Mouse (Mus musculus) lung, embryonic 15.5 days (tissue): Measurements from ENCODE around the gene E2f7. TPM values are rescaled to one million over a fixed set of nuclear protein-coding genes. Genes with fewer than 3 reads are reported as not detected.

Experiments
- ATAC-seq: fragments of 200-750 bp; cut with Nextera tagmentation; 2 replicates; pipeline ENCODE4 v1.8.0; 2017; ENCODE audit warnings: moderate number of reproducible peaks, borderline replicate concordance; ENCODE audit not compliant: low FRiP score, low TSS enrichment; ENCODE audit errors: extremely low read depth
- H3K27ac ChIP-seq: fragments of 300-500 bp; sonication (generic); 2 replicates; pipeline ENCODE4 v1.5.1; 2015; ENCODE audit warnings: moderate library complexity, mild to moderate bottlenecking, inconsistent platforms
- H3K27me3 ChIP-seq: fragments of 300-500 bp; sonication (generic); 2 replicates; pipeline ENCODE4 v1.6.1; 2015; ENCODE audit warnings: inconsistent platforms
- H3K36me3 ChIP-seq: fragments of 300-500 bp; sonication (generic); 2 replicates; pipeline ENCODE4 v1.6.1; 2015; ENCODE audit warnings: inconsistent platforms
- H3K4me1 ChIP-seq: fragments of 300-500 bp; sonication (generic); 2 replicates; pipeline ENCODE4 v1.6.1; 2015; ENCODE audit warnings: inconsistent platforms
- H3K4me2 ChIP-seq: fragments of 300-500 bp; sonication (generic); 2 replicates; pipeline ENCODE4 v1.6.1; 2015; ENCODE audit warnings: inconsistent platforms, mild to moderate bottlenecking, moderate library complexity
- H3K4me3 ChIP-seq: fragments of 300-500 bp; sonication (generic); 2 replicates; pipeline ENCODE4 v1.5.1; 2015; ENCODE audit warnings: mild to moderate bottlenecking, inconsistent platforms
- H3K9ac ChIP-seq: fragments of 300-500 bp; sonication (generic); 2 replicates; pipeline ENCODE4 v1.6.1; 2015; ENCODE audit warnings: inconsistent platforms
- H3K9me3 ChIP-seq: fragments of 300-500 bp; sonication (generic); 2 replicates; pipeline ENCODE4 v1.6.1; 2016; ENCODE audit warnings: inconsistent platforms
- WGBS: fragments of 180-500 bp; shearing (Covaris S2); methylation state at CpG from one replicate; pipeline ENCODE4 v1.1.7; 2015; 5-methylcytosine and 5-hydroxymethylcytosine counted together
- polyA plus RNA-seq: library from polyadenylated mRNA; unstranded; fragments of >200 nt; fragmentation: Nextera tagmentation; extraction: Ambion mirVana; gene quantifications from 2 replicates; pipeline ENCODE4 v1.2.1, GENCODE M21; 2015

E2f7 gene
- polyA plus RNA-seq, result 36.7 and 38.1 TPM in 2 replicates

- Histone ChIP-seq H3K9ac (peak within 1 kb of the TSS; percentile 85), H3K27me3 (no peaks in the 10 kb centered on the region), H3K9me3 (no peaks in the 10 kb centered on the region), H3K27ac (peak within 1 kb of the TSS; percentile 86), H3K4me1 (peaks cover 22% of the 10 kb centered on the region), H3K4me2 (peak within 1 kb of the TSS; percentile 95), H3K36me3 (peaks cover 26% of the 10 kb centered on the region), H3K4me3 (peak within 1 kb of the TSS; percentile 77)
- peak; percentile 98 for ATAC-seq
- under 1% methylated on average over 98 of the region's 98 CpGs for WGBS
These were observed at the start of gene E2f7 for GRCm38 (mm10) chr10:110744686-110745639. TSS of gene E2f7 (plus strand) at chr10:110745439.

- Histone ChIP-seq H3K4me1 (no peaks in the 10 kb centered on the region), H3K4me2 (no peak overlapping the region), H3K9ac (no peak overlapping the region), H3K27me3 (no peaks in the 10 kb centered on the region), H3K36me3 (no peaks in the 10 kb centered on the region), H3K9me3 (no peaks in the 10 kb centered on the region), H3K27ac (no peak overlapping the region), H3K4me3 (no peak overlapping the region)
- ATAC-seq, result no peak
- 54% methylated on average over 1 of the region's 1 CpGs for WGBS
These were observed 44.0 kb upstream of the E2f7 start for GRCm38 (mm10) chr10:110701276-110701675.

GRCm38 (mm10) chr10:110705672-110706071 is 39.6 kb upstream of the E2f7 start:
- Histone ChIP-seq H3K36me3 (no peaks in the 10 kb centered on the region), H3K27me3 (no peaks in the 10 kb centered on the region), H3K4me1 (no peaks in the 10 kb centered on the region), H3K9ac (no peak overlapping the region), H3K9me3 (no peaks in the 10 kb centered on the region), H3K27ac (no peak overlapping the region), H3K4me2 (no peak overlapping the region), H3K4me3 (no peak overlapping the region)
- 44% methylated on average over 9 of the region's 9 CpGs for WGBS
- no peak for ATAC-seq

- H3K27ac ChIP-seq, result no peak overlapping the region
- H3K9me3 ChIP-seq, result no peaks in the 10 kb centered on the region
- ATAC-seq, result no peak
- no peak overlapping the region for H3K4me2 ChIP-seq
- WGBS, result 39% methylated on average over 16 of the region's 16 CpGs
- no peak overlapping the region for H3K4me3 ChIP-seq
- no peak overlapping the region for H3K9ac ChIP-seq
- no peaks in the 10 kb centered on the region for H3K36me3 ChIP-seq
- no peaks in the 10 kb centered on the region for H3K27me3 ChIP-seq
- no peaks in the 10 kb centered on the region for H3K4me1 ChIP-seq
These were observed 37.7 kb upstream of the E2f7 start for GRCm38 (mm10) chr10:110707390-110708113.

- Histone ChIP-seq H3K4me2 (no peak overlapping the region), H3K4me3 (no peak overlapping the region), H3K9me3 (no peaks in the 10 kb centered on the region), H3K4me1 (no peaks in the 10 kb centered on the region), H3K27me3 (no peaks in the 10 kb centered on the region), H3K9ac (no peak overlapping the region), H3K36me3 (no peaks in the 10 kb centered on the region), H3K27ac (no peak overlapping the region)
- 57% methylated on average over 10 of the region's 10 CpGs for WGBS
- no peak for ATAC-seq
These were observed 28.4 kb upstream of the E2f7 start for GRCm38 (mm10) chr10:110716887-110717286.

- no peak overlapping the region for H3K27ac ChIP-seq
- 71% methylated on average over 15 of the region's 15 CpGs for WGBS
- H3K27me3 ChIP-seq, result no peaks in the 10 kb centered on the region
- H3K4me3 ChIP-seq, result no peak overlapping the region
- H3K36me3 ChIP-seq, result no peaks in the 10 kb centered on the region
- no peaks in the 10 kb centered on the region for H3K9me3 ChIP-seq
- no peak overlapping the region for H3K4me2 ChIP-seq
- H3K4me1 ChIP-seq, result no peaks in the 10 kb centered on the region
- no peak for ATAC-seq
- H3K9ac ChIP-seq, result no peak overlapping the region
These were observed 18.8 kb upstream of the E2f7 start for GRCm38 (mm10) chr10:110726431-110726830.

GRCm38 (mm10) chr10:110727816-110728215 is 17.4 kb upstream of the E2f7 start:
- Histone ChIP-seq H3K4me2 (no peak overlapping the region), H3K4me3 (no peak overlapping the region), H3K36me3 (no peaks in the 10 kb centered on the region), H3K9ac (no peak overlapping the region), H3K9me3 (no peaks in the 10 kb centered on the region), H3K4me1 (no peaks in the 10 kb centered on the region), H3K27me3 (no peaks in the 10 kb centered on the region), H3K27ac (no peak overlapping the region)
- 50% methylated on average over 4 of the region's 4 CpGs for WGBS
- no peak for ATAC-seq

- 0 out of 2 replicates have a peak, but pooled peaks have one; percentile 39 for ATAC-seq
- Histone ChIP-seq H3K9ac (no peak overlapping the region), H3K4me3 (no peak overlapping the region), H3K4me1 (no peaks in the 10 kb centered on the region), H3K27me3 (no peaks in the 10 kb centered on the region), H3K36me3 (no peaks in the 10 kb centered on the region), H3K27ac (no peak overlapping the region), H3K9me3 (no peaks in the 10 kb centered on the region), H3K4me2 (no peak overlapping the region)
- WGBS, result 20% methylated on average over 6 of the region's 6 CpGs
These were observed 11.9 kb upstream of the E2f7 start for GRCm38 (mm10) chr10:110733343-110733742.

GRCm38 (mm10) chr10:110743701-110744100 is 1.5 kb upstream of the E2f7 start:
- Histone ChIP-seq H3K4me1 (peaks cover 22% of the 10 kb centered on the region), H3K9ac (no peak overlapping the region), H3K4me2 (peak overlapping the region; percentile 95), H3K27ac (no peak overlapping the region), H3K9me3 (no peaks in the 10 kb centered on the region), H3K36me3 (peaks cover 13% of the 10 kb centered on the region; the same call in 1 of the 2 replicates), H3K27me3 (no peaks in the 10 kb centered on the region), H3K4me3 (0 out of 2 replicates have a peak overlapping the region, but pooled peaks have one; percentile 77)
- no peak for ATAC-seq
- 43% methylated on average over 6 of the region's 6 CpGs for WGBS

GRCm38 (mm10) chr10:110744120-110744519 is 1.1 kb upstream of the E2f7 start:
- peaks cover 17% of the 10 kb centered on the region for H3K36me3 ChIP-seq
- peak overlapping the region; percentile 95 for H3K4me2 ChIP-seq
- H3K27ac ChIP-seq, result 0 out of 2 replicates have a peak overlapping the region, but pooled peaks have one; percentile 77
- no peaks in the 10 kb centered on the region for H3K27me3 ChIP-seq
- H3K9ac ChIP-seq, result no peak overlapping the region
- 28% methylated on average over 12 of the region's 12 CpGs for WGBS
- ATAC-seq, result no peak
- H3K9me3 ChIP-seq, result no peaks in the 10 kb centered on the region
- H3K4me3 ChIP-seq, result peak overlapping the region; percentile 77
- peaks cover 22% of the 10 kb centered on the region for H3K4me1 ChIP-seq

- Histone ChIP-seq H3K4me2 (peak overlapping the region; percentile 95), H3K4me1 (peaks cover 22% of the 10 kb centered on the region), H3K27me3 (no peaks in the 10 kb centered on the region), H3K4me3 (peak overlapping the region; percentile 77), H3K9ac (peak overlapping the region; percentile 85), H3K9me3 (no peaks in the 10 kb centered on the region), H3K36me3 (peaks cover 28% of the 10 kb centered on the region), H3K27ac (peak overlapping the region; percentile 86)
- ATAC-seq, result no peak; the same call in 1 of the 2 replicates
- 0% methylated on average over 8 of the region's 23 CpGs for WGBS
These were observed 397 bp downstream of the E2f7 start for GRCm38 (mm10) chr10:110745640-110746032.

- H3K36me3 ChIP-seq, result peaks cover 54% of the 10 kb centered on the region
- H3K4me1 ChIP-seq, result peaks cover 27% of the 10 kb centered on the region
- 91% methylated on average over 9 of the region's 9 CpGs for WGBS
- ATAC-seq, result no peak
- no peak overlapping the region for H3K4me2 ChIP-seq
- no peak overlapping the region for H3K27ac ChIP-seq
- H3K9ac ChIP-seq, result no peak overlapping the region
- no peaks in the 10 kb centered on the region for H3K27me3 ChIP-seq
- no peak overlapping the region for H3K4me3 ChIP-seq
- no peaks in the 10 kb centered on the region for H3K9me3 ChIP-seq
These were observed 3.8 kb downstream of the E2f7 start for GRCm38 (mm10) chr10:110749081-110749480.
